Mouse (Mus musculus) neural tube, embryonic 12.5 days (tissue): ENCODE measurements at regions not wholly inside any gene's neighbourhood (a gene's known extent, or its start where the extent isn't known, plus 50 kb on each side); places are given as distances from the start of the nearest gene placed in this dataset.

Experiments used
- ATAC-seq: fragments of 200-750 bp; cut with Nextera tagmentation; 2 replicates; pipeline ENCODE4 v1.8.0; 2017; ENCODE audit warnings: low read depth, mild to moderate bottlenecking, moderate TSS enrichment, moderate library complexity; ENCODE audit not compliant: low FRiP score
- H3K27ac ChIP-seq: fragments of 300-500 bp; sonication (generic); 2 replicates; pipeline ENCODE4 v1.5.1; 2016
- H3K27me3 ChIP-seq: fragments of 300-500 bp; sonication (generic); replicated peaks from 2 replicates; pipeline ENCODE4 v1.6.1; 2016; ENCODE audit warnings: mild to moderate bottlenecking
- H3K36me3 ChIP-seq: fragments of 300-500 bp; sonication (generic); 2 replicates; pipeline ENCODE4 v1.6.1; 2016; ENCODE audit warnings: mild to moderate bottlenecking
- H3K4me1 ChIP-seq: fragments of 300-500 bp; sonication (generic); 2 replicates; pipeline ENCODE4 v1.6.1; 2016
- H3K4me2 ChIP-seq: fragments of 300-500 bp; sonication (generic); replicated peaks from 2 replicates; pipeline ENCODE4 v1.6.1; 2016; ENCODE audit warnings: mild to moderate bottlenecking
- H3K4me3 ChIP-seq: fragments of 300-500 bp; sonication (generic); 2 replicates; pipeline ENCODE4 v1.5.1; 2016
- H3K9ac ChIP-seq: fragments of 300-500 bp; sonication (generic); 2 replicates; pipeline ENCODE4 v1.6.1; 2016; ENCODE audit warnings: mild to moderate bottlenecking
- H3K9me3 ChIP-seq: fragments of 300-500 bp; sonication (generic); 2 replicates; pipeline ENCODE4 v1.6.1; 2016; ENCODE audit warnings: mild to moderate bottlenecking
- WGBS: fragments of 180-500 bp; shearing (Covaris S2); methylation state at CpG from one replicate; pipeline ENCODE4 v1.1.7; 2016; 5-methylcytosine and 5-hydroxymethylcytosine counted together

- no peak overlapping the region for H3K4me3 ChIP-seq
- H3K4me2 ChIP-seq: no peak overlapping the region
- H3K9ac ChIP-seq: no peak overlapping the region
- no peak overlapping the region for H3K27ac ChIP-seq
- no peaks in the 10 kb centered on the region for H3K27me3 ChIP-seq
- no peaks in the 10 kb centered on the region for H3K36me3 ChIP-seq
- ATAC-seq: no peak
- 83% methylated on average over 7 of the region's 7 CpGs for WGBS
- no peaks in the 10 kb centered on the region for H3K9me3 ChIP-seq
- no peaks in the 10 kb centered on the region for H3K4me1 ChIP-seq
These were observed 359.0 kb upstream of the Tnp1 start for GRCm38 (mm10) chr1:73374531-73375375.

GRCm38 (mm10) chr1:73368222-73368621 is 352.5 kb upstream of the Tnp1 start:
- Histone ChIP-seq H3K27me3 (no peaks in the 10 kb centered on the region), H3K4me1 (peaks cover 12% of the 10 kb centered on the region), H3K27ac (no peak overlapping the region), H3K36me3 (no peaks in the 10 kb centered on the region), H3K9ac (no peak overlapping the region), H3K9me3 (no peaks in the 10 kb centered on the region), H3K4me3 (no peak overlapping the region), H3K4me2 (no peak overlapping the region)
- no peak for ATAC-seq
- 47% methylated on average over 5 of the region's 5 CpGs for WGBS

GRCm38 (mm10) chr1:73365842-73366241 is 350.1 kb upstream of the Tnp1 start:
- Histone ChIP-seq H3K4me3 (no peak overlapping the region), H3K4me2 (no peak overlapping the region), H3K9me3 (no peaks in the 10 kb centered on the region), H3K27me3 (no peaks in the 10 kb centered on the region), H3K4me1 (peaks cover 26% of the 10 kb centered on the region), H3K36me3 (no peaks in the 10 kb centered on the region), H3K27ac (no peak overlapping the region), H3K9ac (no peak overlapping the region)
- ATAC-seq: no peak
- WGBS: 62% methylated on average over 4 of the region's 4 CpGs

- H3K9me3 ChIP-seq: no peaks in the 10 kb centered on the region
- H3K4me3 ChIP-seq: no peak overlapping the region
- 47% methylated on average over 7 of the region's 7 CpGs for WGBS
- no peak for ATAC-seq
- H3K27me3 ChIP-seq: no peaks in the 10 kb centered on the region
- peaks cover 26% of the 10 kb centered on the region for H3K4me1 ChIP-seq
- H3K4me2 ChIP-seq: 0 out of 2 replicates have a peak overlapping the region, but pooled peaks have one; percentile 32
- no peak overlapping the region for H3K27ac ChIP-seq
- H3K9ac ChIP-seq: no peak overlapping the region
- H3K36me3 ChIP-seq: no peaks in the 10 kb centered on the region
These were observed 348.6 kb upstream of the Tnp1 start for GRCm38 (mm10) chr1:73364300-73364683.

- Histone ChIP-seq H3K4me3 (no peak overlapping the region), H3K9ac (no peak overlapping the region), H3K4me1 (peaks cover 26% of the 10 kb centered on the region), H3K27me3 (no peaks in the 10 kb centered on the region), H3K36me3 (no peaks in the 10 kb centered on the region), H3K4me2 (peak overlapping the region; percentile 32), H3K9me3 (no peaks in the 10 kb centered on the region), H3K27ac (peak overlapping the region; percentile 11; the same call in 1 of the 2 replicates)
- ATAC-seq: peak; percentile 88
- WGBS: 2% methylated on average over 7 of the region's 7 CpGs
These were observed 348.0 kb upstream of the Tnp1 start for GRCm38 (mm10) chr1:73363549-73364299.

- ATAC-seq: no peak
- no peaks in the 10 kb centered on the region for H3K27me3 ChIP-seq
- H3K36me3 ChIP-seq: no peaks in the 10 kb centered on the region
- no peak overlapping the region for H3K27ac ChIP-seq
- H3K9ac ChIP-seq: no peak overlapping the region
- H3K4me2 ChIP-seq: no peak overlapping the region
- WGBS: 90% methylated on average over 1 of the region's 1 CpGs
- H3K4me3 ChIP-seq: no peak overlapping the region
- H3K9me3 ChIP-seq: no peaks in the 10 kb centered on the region
- H3K4me1 ChIP-seq: peaks cover 22% of the 10 kb centered on the region
These were observed 346.4 kb upstream of the Tnp1 start for GRCm38 (mm10) chr1:73362122-73362521.

GRCm38 (mm10) chr1:73361300-73361699 is 345.6 kb upstream of the Tnp1 start:
- Histone ChIP-seq H3K4me2 (no peak overlapping the region), H3K36me3 (no peaks in the 10 kb centered on the region), H3K27ac (no peak overlapping the region), H3K9ac (no peak overlapping the region), H3K27me3 (no peaks in the 10 kb centered on the region), H3K4me3 (no peak overlapping the region), H3K4me1 (peaks cover 22% of the 10 kb centered on the region), H3K9me3 (no peaks in the 10 kb centered on the region)
- 84% methylated on average over 7 of the region's 7 CpGs for whole genome bisulfite sequencing
- no peak for ATAC-seq

- no peak overlapping the region for H3K27ac ChIP-seq
- H3K9ac ChIP-seq: no peak overlapping the region
- WGBS: 82% methylated on average over 1 of the region's 1 CpGs
- no peaks in the 10 kb centered on the region for H3K36me3 ChIP-seq
- H3K4me1 ChIP-seq: no peaks in the 10 kb centered on the region
- no peak overlapping the region for H3K4me3 ChIP-seq
- no peak overlapping the region for H3K4me2 ChIP-seq
- H3K9me3 ChIP-seq: no peaks in the 10 kb centered on the region
- ATAC-seq: no peak
- no peaks in the 10 kb centered on the region for H3K27me3 ChIP-seq
These were observed 338.7 kb upstream of the Tnp1 start for GRCm38 (mm10) chr1:73354447-73354846.

- Histone ChIP-seq H3K4me1 (no peaks in the 10 kb centered on the region), H3K9ac (no peak overlapping the region), H3K36me3 (no peaks in the 10 kb centered on the region), H3K4me3 (no peak overlapping the region), H3K9me3 (no peaks in the 10 kb centered on the region), H3K27me3 (no peaks in the 10 kb centered on the region), H3K27ac (no peak overlapping the region), H3K4me2 (no peak overlapping the region)
- no peak for ATAC-seq
- 79% methylated on average over 6 of the region's 6 CpGs for WGBS
These were observed 332.8 kb upstream of the Tnp1 start for GRCm38 (mm10) chr1:73348476-73348875.

GRCm38 (mm10) chr1:73344587-73344986 is 328.9 kb upstream of the Tnp1 start:
- Histone ChIP-seq H3K9me3 (no peaks in the 10 kb centered on the region), H3K4me3 (no peak overlapping the region), H3K9ac (no peak overlapping the region), H3K4me1 (no peaks in the 10 kb centered on the region), H3K36me3 (no peaks in the 10 kb centered on the region), H3K4me2 (no peak overlapping the region), H3K27me3 (no peaks in the 10 kb centered on the region), H3K27ac (no peak overlapping the region)
- ATAC-seq: no peak
- 71% methylated on average over 1 of the region's 1 CpGs for WGBS

- no peak for ATAC-seq
- Histone ChIP-seq H3K4me2 (no peak overlapping the region), H3K27ac (no peak overlapping the region), H3K36me3 (no peaks in the 10 kb centered on the region), H3K4me3 (no peak overlapping the region), H3K9me3 (no peaks in the 10 kb centered on the region), H3K9ac (no peak overlapping the region), H3K4me1 (no peaks in the 10 kb centered on the region), H3K27me3 (no peaks in the 10 kb centered on the region)
- WGBS: 89% methylated on average over 5 of the region's 5 CpGs
These were observed 326.2 kb upstream of the Tnp1 start for GRCm38 (mm10) chr1:73341911-73342310.

- ATAC-seq: no peak
- Histone ChIP-seq H3K36me3 (no peaks in the 10 kb centered on the region), H3K4me3 (no peak overlapping the region), H3K27me3 (no peaks in the 10 kb centered on the region), H3K9ac (no peak overlapping the region), H3K9me3 (no peaks in the 10 kb centered on the region), H3K4me1 (no peaks in the 10 kb centered on the region), H3K27ac (no peak overlapping the region), H3K4me2 (no peak overlapping the region)
- 82% methylated on average over 2 of the region's 2 CpGs for WGBS
These were observed 321.7 kb upstream of the Tnp1 start for GRCm38 (mm10) chr1:73337401-73337800.
